Mouse (Mus musculus) thymus, postnatal 10 days (tissue): ENCODE results near the gene Raph1.

ENCODE experiments used
- DNase-seq, 2 experiments: peaks; one replicate each; pipeline ENCODE4 v3.0.0; 2021; ENCODE audit warnings: low spot score in 2 of 2

The Raph1 gene

GRCm38 (mm10) chr1:60432497-60432896 is 134.4 kb downstream of the Raph1 start:
- DNase-seq, result no peak
